Mouse (Mus musculus): Measurements from ENCODE around the gene Olfr521. TPM values are rescaled to one million over a fixed set of nuclear protein-coding genes. Genes with fewer than 3 reads are reported as not detected.
"Not testable (repeated sequence)": the region's sequence is repeated elsewhere in the genome, so short reads cannot be mapped to it uniquely, and the experiment has no call there.

The Olfr521 gene
- not detected for total RNA-seq (2021)

- DNase-seq, result no peak
Measured at GRCm38 (mm10) chr7:99763207-99763606, at the start of gene Olfr521. Olfr521 (plus strand) TSS chr7:99763507.

GRCm38 (mm10) chr7:99716536-99716935, 46.8 kb upstream of the Olfr521 start:
- DNase-seq, result no peak

GRCm38 (mm10) chr7:99729973-99730372, 33.3 kb upstream of the Olfr521 start, which contains the start of gene Olfr520:
Olfr520 (plus strand) TSS chr7:99730273.
- no peak for DNase-seq

- no peak for DNase-seq
Measured at GRCm38 (mm10) chr7:99734612-99735011, 28.7 kb upstream of the Olfr521 start.

- DNase-seq, result not testable (repeated sequence)
Measured at GRCm38 (mm10) chr7:99735491-99735890, 27.8 kb upstream of the Olfr521 start.

- peak; percentile 21 to 27 for DNase-seq
Measured at GRCm38 (mm10) chr7:99739276-99739675, 24.0 kb upstream of the Olfr521 start.

GRCm38 (mm10) chr7:99781385-99781784, 18.1 kb downstream of the Olfr521 start:
- no peak for DNase-seq

GRCm38 (mm10) chr7:99781916-99782315, 18.6 kb downstream of the Olfr521 start:
- no peak for DNase-seq

- DNase-seq, result no peak
Measured at GRCm38 (mm10) chr7:99783421-99783820, 20.1 kb downstream of the Olfr521 start.

GRCm38 (mm10) chr7:99785553-99785952, 22.2 kb downstream of the Olfr521 start:
- DNase-seq, result no peak

GRCm38 (mm10) chr7:99786774-99787173, 23.5 kb downstream of the Olfr521 start:
- DNase-seq, result no peak

GRCm38 (mm10) chr7:99787935-99788334, 24.6 kb downstream of the Olfr521 start:
- no peak for DNase-seq

GRCm38 (mm10) chr7:99788563-99788962, 25.3 kb downstream of the Olfr521 start:
- no peak for DNase-seq

- DNase-seq, result no peak
Measured at GRCm38 (mm10) chr7:99790816-99791215, 27.5 kb downstream of the Olfr521 start.

- no peak for DNase-seq
Measured at GRCm38 (mm10) chr7:99794096-99794495, 30.8 kb downstream of the Olfr521 start.

- DNase-seq, result peak in 1 of 2 experiments; percentile 3
Measured at GRCm38 (mm10) chr7:99795192-99795981, 32.1 kb downstream of the Olfr521 start.

GRCm38 (mm10) chr7:99796471-99796870, 33.2 kb downstream of the Olfr521 start:
- DNase-seq, result no peak

GRCm38 (mm10) chr7:99797261-99797660, 34.0 kb downstream of the Olfr521 start:
- DNase-seq, result no peak

GRCm38 (mm10) chr7:99797911-99798647, 34.8 kb downstream of the Olfr521 start:
- peak; percentile 27 to 68 for DNase-seq

- DNase-seq, result no peak
Measured at GRCm38 (mm10) chr7:99799118-99799517, 35.8 kb downstream of the Olfr521 start.

GRCm38 (mm10) chr7:99803535-99803934, 40.2 kb downstream of the Olfr521 start:
- no peak for DNase-seq

GRCm38 (mm10) chr7:99804033-99804432, 40.7 kb downstream of the Olfr521 start:
- not testable (repeated sequence) for DNase-seq

- DNase-seq, result no peak
Measured at GRCm38 (mm10) chr7:99805340-99805739, 42.0 kb downstream of the Olfr521 start.

- DNase-seq, result not testable (repeated sequence)
Measured at GRCm38 (mm10) chr7:99807043-99807442, 43.7 kb downstream of the Olfr521 start.
